Mouse (Mus musculus) ES-E14 (cell line): Measurements from ENCODE around the gene Klf9.

Experiments
- CHD2 ChIP-seq: IDR thresholded peaks from 2 replicates; pipeline ENCODE4 v1.6.1; 2014; ENCODE audit warnings: mild to moderate bottlenecking, low read depth, low read length, inconsistent platforms
- HCFC1 ChIP-seq: IDR thresholded peaks from 2 replicates; pipeline ENCODE4 v1.6.1; 2012; ENCODE audit warnings: low read length, inconsistent platforms, borderline replicate concordance; ENCODE audit not compliant: insufficient read depth
- ZNF384 ChIP-seq: IDR thresholded peaks from 2 replicates; pipeline ENCODE4 v1.6.1; 2012; ENCODE audit warnings: low read depth, low read length, inconsistent platforms

DNA sequence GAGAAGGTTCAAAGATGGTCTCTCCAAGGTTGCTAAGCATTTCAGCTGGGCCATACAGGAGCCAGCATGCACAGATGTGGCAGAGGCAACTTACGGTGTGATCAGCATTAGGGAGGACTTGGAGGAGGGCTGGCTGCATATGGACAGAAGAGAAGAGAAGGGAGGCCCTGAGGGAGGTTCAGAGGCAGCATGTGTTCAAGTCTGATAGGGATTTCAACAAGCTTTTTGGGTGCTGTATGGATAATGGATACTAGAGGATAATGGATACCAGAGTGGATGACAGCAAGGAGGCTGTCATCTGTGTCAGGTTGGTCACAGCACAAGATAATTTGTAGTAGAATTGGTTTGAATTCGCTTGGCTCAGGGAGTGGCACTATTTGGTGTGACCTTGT, 28.6 kb downstream of the Klf9 start:
- TF ChIP-seq ZNF384 (no peak), HCFC1 (no peak), CHD2 (no peak)
